Mouse (Mus musculus) lung, postnatal 25 days (tissue): ENCODE data around the gene Map3k11.
A peak's percentile ranks its signal among the peaks of the same experiment; 100 is the strongest.

Experiments
- DNase-seq: peaks from one replicate; pipeline ENCODE4 v3.0.0; 2022; ENCODE audit warnings: low spot score

Map3k11 gene

DNA sequence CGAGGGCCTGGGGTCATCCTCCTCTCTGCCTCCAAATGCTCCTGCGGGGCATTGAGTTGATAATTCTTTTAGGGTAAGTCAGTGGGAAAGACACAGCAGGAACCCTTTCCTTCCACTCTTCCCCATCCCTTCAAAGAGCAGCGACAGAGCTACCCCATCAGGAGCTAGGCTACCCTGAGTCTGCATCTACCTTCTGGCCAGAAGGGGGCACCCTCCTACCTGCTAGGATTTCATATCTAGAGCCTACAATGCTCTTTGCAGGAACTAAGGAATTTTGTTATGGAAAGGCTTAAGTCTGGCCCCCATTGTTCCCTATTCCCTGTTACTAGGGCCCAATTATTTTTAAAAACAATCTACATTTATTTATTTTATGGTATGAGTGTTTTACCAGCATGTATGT is 22.7 kb downstream of the Map3k11 start:
- peak; percentile 85 for DNase-seq

DNA sequence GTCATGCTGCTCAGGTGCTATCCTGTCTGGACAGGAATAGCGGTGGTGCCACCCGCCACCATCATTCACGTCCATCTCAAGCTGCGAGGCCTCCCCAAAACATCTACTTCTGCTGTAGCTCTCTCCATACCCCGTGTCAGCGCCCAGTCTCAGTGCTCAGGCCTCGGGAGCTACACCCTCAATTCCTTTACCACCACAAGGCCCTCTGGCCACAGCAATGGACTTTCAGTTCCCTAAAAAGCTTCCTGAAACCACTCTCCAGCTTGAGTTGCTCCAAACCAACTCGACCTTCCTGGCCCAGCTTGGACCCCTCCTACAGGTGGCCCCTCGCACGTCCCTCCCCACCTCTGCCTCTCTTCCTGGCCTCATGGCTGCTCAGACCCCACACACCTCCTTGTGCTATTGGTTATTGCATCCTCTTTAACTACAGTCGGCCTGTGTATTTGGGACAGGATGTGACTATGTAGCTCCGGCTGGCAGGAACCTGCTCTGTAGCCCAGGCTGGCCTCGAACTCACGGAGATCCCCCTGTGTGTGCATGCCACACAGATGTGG is 23.4 kb downstream of the Map3k11 start:
- no peak for DNase-seq

DNA sequence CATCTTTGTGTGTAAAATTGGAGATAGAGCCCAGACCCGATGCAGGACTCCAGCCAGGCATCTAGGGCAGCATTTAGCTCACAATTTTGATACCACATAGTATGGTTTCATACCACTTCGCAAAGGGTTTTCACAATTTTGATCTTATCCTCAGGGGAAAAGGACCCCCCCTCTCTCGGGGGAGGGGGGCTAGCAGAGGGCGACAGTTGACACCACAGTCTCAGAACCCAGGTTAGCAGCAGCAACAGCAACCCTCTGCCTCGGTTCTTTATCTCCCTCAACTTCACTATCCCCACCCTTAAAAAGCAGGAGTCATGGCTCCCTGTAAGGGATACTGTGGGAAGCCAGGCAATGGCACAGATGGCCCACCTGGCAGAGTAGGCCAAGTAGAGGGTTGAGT is 24.7 kb downstream of the Map3k11 start:
- DNase-seq: no peak

DNA sequence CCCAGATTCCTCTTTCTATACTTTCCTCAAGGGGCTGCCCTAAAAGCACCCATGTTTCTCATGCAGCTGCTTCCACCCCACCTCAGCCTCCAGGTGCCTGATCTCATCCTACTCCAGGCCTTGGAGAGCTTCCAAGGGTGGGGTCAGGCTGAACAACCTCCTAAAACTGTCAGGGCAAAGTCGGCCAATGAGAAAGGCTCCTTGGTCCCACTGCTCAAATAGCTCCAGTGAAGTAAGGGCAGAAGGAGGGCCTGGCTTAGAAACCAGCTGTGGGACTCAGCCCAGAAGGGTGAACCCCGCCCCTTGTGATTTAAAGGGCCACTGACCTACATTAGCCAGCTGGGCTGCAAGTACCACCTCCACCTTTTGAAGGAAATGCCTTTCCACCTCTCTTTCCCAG is 25.2 kb downstream of the Map3k11 start:
- peak; percentile 88 for DNase-seq

DNA sequence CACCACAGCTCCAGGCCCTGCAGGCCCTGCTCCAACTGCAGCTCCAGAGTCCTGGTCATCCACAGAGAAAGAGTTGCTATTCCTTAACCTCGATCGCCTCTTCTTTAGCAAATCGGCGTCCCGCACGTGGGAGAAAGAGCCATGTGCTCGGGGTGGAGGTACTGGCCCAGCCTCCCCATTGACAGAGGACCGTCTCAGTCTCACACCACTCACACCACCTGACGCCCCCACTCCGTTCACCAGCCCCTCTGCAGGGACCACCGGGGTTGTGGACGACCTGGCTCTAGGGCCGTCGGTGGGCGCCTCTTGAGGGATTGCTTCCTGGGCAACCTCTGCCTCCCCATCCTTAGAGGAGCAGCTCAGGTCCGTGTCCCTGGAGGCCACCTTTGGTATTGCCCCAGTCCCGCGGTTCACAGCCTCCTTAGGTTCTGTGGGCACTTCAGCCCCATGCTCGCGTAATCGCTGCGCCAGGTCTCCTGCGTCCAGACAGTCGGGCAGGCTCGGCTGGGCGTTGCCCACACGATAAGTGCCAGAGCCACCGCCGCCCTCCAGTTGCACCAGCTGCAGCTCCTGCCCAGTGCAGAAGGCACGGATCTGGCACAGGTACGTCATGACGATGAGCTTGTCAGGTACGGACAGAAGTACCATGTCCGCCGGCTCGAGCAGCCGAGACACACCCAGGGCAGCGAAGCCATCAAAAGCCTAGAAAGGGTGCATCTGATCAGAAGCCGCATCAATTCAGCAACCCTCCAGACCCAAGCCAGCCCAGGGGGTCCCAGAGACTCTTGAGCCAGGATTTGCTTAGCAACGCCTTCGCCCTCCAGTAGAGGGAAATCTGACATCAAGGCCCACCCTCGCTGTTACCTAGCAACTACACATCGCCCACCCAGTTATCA is 27.5 kb downstream of the Map3k11 start:
- peak; percentile 67 for DNase-seq

DNA sequence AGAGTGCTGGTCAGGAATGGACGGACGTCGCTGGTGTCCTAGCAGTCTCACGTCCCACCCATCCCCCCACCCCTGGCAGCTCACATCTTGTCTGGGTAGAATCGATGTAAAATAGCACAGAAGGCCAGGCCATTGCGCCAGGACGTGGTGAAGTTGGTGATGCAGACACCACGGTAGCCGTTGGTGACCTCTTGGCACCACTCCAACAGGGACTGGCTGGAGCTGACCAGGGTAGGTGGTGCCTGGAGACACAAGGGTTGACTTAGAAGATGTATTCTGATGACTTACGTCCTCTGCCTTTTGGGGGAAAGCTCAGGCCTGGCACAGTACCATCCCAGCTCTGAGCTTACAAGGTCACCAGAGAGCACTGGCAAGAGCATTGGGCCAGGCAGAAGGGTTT is 28.4 kb downstream of the Map3k11 start:
- DNase-seq: no peak

DNA sequence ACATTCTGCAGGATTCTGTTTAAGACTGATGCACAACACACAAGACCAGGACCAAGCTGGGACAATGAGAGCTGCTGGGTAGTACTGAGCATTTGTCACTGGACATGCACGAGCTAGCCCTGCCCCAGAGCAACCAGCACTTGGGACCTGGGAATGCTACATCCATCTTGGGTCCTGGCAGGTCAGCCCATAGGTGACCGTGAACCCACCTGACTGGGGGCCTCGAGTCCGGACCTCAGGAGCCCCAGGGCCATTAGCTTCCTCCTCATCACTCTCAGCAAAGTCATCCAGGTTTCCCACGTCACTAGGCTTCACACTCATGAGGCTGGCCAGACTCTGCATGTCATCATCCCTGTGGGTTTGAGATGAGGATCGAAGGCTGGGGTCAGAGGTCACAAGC is 32.7 kb downstream of the Map3k11 start:
- no peak for DNase-seq

DNA sequence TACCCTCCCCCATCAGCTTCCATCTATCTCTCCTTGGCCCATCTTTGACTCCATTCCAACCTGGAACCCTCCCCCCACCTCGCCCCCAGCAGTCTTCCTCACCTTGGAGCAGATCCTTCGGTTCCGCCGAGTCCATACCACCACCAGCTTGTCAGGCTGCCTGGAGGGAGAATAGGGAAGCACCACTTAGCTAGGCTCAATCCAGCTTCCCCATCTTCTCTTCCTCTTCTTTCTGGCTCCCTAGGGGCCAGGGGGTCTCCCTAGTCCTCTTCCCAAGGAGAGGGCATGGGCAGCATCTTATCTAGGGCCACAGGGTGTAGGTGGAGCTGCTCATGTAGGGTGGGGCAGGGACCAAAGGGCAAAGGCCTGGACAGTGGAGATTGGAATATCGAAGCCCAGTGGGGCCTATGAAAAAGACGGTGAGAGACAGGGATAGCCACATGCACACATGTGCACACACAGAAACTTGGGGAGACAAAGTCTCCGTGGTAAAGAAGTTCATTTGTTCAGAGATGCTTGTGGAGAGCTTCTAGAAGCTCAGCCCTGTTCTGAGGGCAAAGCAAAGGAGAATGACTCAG is 34.4 kb downstream of the Map3k11 start:
- DNase-seq: no peak

DNA sequence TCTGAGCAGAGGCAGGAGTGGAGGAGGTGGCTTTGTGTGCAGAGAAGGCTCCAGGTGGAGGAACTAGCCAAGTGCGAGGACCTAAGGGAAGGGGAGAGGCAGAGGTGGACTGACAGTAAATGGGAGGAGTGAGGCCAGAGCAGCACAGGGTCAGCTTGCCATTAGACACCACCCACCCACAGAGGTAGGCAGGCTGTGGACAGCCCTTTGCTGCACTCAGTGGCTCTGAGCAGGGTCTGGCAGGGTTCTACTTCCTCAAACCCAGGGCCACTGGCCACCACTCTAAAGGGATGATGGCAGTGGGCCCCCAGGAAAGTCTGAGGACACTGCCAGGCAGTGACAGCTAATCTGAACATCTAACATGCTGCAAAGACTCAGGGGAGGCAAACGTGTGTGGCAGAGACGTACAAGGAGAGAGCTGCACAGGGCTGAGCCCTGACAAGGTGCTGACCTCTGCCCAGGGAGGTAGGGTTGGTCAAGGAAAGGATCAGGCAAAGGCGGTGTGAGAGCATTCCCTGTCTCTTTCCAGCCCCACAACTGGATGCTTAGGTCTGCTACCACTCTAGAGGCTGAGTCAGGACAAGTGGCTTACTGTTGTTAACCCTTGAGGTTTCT is 35.5 kb downstream of the Map3k11 start:
- DNase-seq: no peak

DNA sequence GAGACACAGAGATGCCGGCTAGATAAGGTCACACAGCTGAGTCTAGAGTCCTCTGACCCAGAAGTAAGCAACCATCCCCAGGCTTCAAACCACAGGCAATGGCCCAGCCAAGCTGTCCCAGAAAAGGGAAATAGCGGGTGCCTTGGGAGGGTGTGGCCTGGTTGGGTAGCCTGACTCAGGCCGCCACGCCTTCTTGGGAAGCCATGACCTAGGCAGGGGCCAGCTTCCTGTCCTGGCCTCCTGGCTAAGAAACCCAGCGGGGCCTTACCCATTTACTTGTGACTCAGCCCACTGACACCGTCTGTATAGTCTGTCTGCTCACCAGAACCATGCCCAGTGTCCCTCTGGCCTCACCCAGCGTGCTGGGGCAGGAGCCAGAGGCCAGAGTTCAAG is 36.0 kb downstream of the Map3k11 start:
- DNase-seq: peak; percentile 89

DNA sequence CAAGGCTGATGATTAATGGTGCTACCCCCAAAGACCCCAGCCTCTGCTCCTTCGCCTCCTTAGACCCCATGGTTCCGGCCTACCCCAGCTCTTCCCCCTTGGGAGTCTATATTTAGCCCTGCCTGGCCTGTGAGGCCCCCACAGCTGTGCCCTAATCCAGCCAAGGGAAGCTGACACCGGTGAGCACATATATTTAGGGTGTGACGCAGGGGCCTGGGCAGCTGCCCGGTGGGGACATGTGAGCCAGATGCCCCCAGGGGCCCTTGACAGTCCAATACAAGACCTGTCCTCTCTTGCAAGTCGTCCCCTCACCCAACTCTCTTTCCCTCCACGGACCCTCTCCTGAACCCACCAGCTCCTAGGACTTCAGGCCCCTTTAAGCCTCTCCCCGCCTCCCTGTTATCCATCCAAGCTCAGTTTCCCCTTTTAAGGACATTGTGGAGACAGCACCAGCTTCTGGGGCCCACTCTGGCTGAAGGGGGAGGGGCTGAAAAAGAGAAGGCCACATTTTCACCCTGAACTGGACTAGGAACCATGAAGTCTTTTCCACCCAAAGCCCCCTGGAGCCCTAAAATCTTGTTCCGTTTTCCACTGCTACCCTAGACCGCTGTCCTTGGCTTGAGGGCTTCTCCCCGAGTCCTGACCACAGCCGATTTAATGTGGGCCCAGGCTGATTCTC is 36.6 kb downstream of the Map3k11 start:
- DNase-seq: no peak

DNA sequence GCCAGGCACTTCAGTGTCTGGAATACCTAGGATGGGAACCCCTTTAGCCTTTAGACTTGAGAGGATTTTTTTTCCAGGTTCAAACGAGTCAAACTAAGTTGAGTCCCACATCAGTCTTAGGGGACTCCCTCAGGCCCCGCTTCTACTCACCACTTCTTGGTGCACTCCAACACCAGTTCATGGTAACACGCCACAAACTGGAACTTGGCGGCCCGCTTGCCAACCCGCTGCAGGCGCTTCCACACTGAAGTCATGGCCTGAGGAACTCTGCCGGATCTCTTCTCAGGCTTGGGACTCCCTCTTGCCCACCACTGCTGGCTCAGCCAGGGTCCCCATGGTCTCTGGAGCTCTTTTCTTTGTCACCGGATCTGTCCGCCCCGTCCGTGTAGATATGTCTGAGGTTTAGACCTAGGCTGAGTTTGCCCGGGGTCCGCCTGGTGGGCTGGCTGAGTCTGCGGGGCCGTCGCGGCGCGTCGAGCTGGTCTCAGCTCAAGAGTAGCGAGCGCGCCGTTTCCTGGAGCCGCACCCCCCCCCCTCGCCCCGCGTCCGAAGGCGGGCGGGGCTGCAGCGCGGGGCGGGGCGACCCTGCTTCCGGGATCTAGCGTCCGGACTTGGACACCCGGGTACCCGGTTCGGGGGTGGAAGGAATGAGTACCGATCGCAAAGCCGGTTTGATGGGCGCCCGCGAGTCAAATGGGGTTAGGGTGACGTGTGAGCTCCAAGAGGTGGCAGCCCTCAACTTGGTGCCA is 37.4 kb downstream of the Map3k11 start, which contains the start of gene Ehbp1l1:
Ehbp1l1 (minus strand) TSS at position 551 of the 749 bp plus-strand sequence.
- DNase-seq: peak; percentile 70

DNA sequence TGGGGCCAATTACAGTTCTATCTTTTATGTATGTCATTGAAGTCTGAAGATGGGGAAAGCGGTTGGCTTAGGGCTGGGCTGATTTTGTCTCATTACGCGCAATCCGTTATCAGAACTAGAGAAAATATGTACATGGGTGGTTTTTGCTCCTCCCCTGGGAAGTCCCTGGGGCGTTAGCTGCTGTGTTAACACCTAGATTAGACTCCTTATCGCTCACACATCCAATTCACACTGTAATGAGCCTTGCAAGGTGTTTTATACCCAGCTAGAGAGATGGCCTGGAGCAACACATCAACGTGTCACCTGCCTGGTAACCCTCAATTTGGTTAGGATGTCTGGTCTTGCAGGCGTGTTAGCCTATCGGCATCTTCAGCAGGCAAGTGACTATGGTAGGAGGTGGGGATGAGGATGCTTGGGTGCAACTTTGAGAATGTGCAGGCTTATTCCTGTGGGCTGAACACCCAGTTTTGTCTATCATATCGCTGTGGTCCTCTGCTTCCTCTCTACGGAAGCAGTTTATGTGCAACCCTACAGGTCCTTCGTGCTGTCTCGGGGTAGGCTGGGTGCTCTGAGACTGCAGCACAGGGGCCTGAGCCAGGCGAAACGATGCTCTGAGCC is 38.5 kb downstream of the Map3k11 start:
- no peak for DNase-seq

DNA sequence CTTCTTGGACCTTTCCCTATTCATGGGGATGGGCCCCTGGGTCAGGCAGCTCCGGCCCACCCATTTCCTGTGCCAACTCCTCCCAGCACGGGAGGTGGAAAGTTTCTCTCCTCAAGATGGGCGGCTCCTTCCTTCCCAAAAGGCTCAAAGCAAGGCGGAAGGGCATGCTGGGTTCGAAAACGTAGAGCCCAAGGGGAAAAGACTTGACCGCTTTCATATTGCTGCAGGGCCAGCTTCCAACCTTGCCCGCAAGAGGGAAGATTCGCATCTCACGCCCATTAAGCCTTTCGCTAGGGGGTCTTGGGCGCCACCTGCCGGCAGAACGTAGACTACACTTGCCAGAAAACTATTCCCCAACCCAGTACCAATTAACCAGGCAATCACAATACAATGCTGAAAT is 39.2 kb downstream of the Map3k11 start:
- DNase-seq: peak; percentile 89

DNA sequence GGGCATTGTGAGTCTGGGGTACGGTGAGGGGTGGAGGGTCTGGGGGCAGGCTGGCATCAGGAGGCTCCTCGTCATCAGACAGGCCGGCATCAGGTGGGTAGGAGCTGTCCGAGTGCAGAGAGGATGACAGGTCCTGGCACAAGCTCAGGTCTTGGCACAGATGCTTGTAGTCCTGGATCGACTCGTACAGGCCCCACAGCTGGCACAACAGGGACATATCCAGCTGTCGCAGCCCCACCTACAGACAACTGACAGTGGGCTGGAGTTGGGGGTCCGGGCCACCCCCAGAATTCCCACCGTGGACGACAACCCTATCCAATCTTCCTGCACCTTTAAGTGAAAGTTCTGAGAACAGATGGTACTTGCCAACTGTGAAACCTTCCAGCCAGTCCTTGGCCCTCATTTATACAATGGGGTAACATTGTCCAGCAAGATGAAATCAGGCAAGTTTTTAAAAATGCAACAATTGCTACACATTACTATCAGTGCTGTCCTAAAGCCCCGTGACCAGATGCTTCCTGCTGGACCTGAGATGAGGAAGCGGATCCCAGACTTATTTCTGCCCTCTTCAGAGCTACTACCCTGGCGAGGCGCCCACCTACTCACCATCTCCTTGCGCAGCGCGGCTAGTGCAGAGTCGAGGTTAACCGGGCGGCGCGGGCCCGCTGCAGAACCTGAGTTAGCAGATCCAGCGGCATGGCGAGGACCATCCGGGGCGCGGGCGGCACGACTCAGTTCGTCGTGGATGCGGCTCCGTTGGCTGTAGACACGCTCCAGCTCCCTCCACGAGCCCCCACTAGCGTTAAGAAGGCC is 40.3 kb downstream of the Map3k11 start:
- no peak for DNase-seq

DNA sequence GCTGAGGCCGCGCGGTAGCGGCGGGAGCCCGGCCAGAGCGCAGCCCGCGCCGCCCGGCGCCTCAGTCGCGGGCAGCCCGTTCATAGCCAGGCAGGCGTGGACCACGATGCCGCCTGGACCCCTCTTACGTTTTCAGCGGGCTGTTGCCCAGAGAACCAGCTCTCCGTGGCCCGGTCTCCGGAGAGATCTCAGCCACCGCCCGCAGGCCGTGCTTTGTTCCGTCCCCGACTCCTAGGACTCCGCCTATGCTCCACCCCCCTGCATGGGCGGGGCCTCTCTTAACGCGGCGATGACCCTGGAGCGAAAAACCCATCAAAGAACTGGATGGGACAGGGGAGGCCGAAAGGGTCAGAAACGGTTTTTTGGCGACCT is 40.9 kb downstream of the Map3k11 start, which contains the start of gene Fam89b:
Fam89b (minus strand) TSS at position 210 of the 372 bp plus-strand sequence.
- DNase-seq: peak; percentile 92

DNA sequence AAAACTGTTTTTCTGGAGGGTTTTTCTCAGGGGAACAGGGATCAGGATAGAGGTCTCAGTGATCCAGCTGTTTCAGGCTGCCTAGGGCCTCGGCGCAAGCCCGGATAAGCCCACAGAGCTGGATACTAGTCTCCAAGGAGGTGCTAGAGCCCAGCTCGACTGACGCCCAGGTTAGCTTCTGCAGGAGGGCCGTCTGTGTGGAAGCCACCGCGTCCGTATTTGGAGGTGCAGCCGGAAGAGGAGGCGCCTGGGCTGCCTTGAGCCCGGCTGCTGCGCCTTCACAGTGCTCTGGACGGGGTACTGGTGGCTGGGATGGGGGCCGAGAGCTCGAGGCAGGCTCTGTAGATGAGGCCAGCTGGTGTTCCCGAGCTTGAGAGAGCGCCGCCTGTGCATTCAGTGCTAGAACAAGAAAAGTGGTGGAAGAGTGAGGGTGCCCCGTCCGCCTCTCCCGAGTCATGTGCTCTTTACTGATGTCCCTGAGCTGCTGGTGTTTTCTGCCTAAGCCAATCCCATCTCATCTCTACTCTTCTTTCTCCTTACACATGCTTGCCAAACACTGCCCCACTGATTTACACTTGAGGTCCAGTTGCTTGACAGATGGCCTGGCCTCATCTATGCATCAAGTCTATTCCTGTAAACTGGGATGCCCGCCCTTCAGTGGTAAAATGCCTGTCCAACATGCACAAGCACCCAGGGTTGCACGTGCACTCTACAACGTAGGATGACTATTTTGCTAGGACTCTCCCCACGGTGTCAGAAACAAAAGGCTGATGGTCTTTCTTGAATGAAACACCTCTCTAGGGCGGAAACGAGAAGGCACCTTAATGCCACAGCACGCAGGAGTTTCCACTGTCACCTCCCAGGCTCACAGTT is 42.0 kb downstream of the Map3k11 start:
- no peak for DNase-seq

DNA sequence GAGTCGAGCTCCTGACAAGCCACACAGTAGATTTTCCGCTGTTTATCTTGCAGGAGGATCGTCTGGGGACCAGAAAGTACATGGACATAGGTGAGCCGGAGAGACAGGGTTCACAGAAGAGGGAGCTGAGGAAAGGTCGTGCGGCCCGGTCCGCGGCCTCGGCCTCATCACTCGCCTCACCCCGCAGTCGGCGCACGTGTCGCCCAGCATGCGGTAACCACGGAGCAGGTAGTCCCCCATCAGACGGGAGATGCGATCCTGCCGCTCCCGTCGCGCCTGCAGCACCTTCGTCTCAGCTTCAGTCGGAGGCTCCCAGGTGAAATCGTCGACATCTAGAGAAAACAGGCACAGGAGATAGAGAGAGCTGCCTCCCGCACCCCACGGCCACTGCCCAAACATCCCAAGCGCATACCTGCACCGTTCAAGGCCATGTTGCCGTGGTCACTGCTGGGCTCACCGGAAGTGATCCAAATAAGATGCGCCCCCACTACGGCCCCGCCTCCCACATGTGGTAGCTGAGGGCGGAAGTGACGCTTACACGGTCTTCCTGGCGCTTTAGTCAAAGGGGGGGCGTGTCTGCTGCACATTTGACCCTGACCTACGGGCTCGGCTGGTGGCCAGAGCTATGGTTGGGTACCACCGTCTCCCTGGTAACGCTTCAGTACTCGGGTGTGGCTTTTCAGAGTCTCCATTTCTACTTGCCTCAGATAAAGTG is 42.9 kb downstream of the Map3k11 start:
- peak; percentile 94 for DNase-seq
